Mouse (Mus musculus) hindbrain, embryonic 10.5 days (tissue): ENCODE data around the gene Axin1. TPM values are rescaled to one million over a fixed set of nuclear protein-coding genes. Genes with fewer than 3 reads are reported as not detected.

Experiments used
- DNase-seq: peaks from one replicate; pipeline ENCODE4 v3.0.0-alpha.2; 2017; ENCODE audit warnings: low spot score
- H3K27ac ChIP-seq: fragments of 300-500 bp; sonication (generic); 2 replicates; pipeline ENCODE4 v1.5.1; 2016; ENCODE audit warnings: mild to moderate bottlenecking, moderate library complexity
- H3K27me3 ChIP-seq: fragments of 300-500 bp; sonication (generic); 2 replicates; pipeline ENCODE4 v1.6.1; 2016; ENCODE audit warnings: mild to moderate bottlenecking; ENCODE audit not compliant: poor library complexity, insufficient read depth, severe bottlenecking
- H3K36me3 ChIP-seq: fragments of 300-500 bp; sonication (generic); 2 replicates; pipeline ENCODE4 v1.6.1; 2016; ENCODE audit warnings: mild to moderate bottlenecking, moderate library complexity
- H3K4me1 ChIP-seq: fragments of 300-500 bp; sonication (generic); replicated peaks from 2 replicates; pipeline ENCODE4 v1.6.1; 2016; ENCODE audit warnings: mild to moderate bottlenecking
- H3K4me3 ChIP-seq: fragments of 300-500 bp; sonication (generic); 2 replicates; pipeline ENCODE4 v1.5.1; 2016; ENCODE audit warnings: mild to moderate bottlenecking, moderate library complexity
- H3K9me3 ChIP-seq: fragments of 300-500 bp; sonication (generic); 2 replicates; pipeline ENCODE4 v1.6.1; 2016; ENCODE audit warnings: mild to moderate bottlenecking, moderate library complexity
- WGBS: fragments of 180-500 bp; shearing (Covaris S2); methylation state at CpG from one replicate; pipeline ENCODE4 v1.1.7; 2016; 5-methylcytosine and 5-hydroxymethylcytosine counted together
- polyA plus RNA-seq: library from polyadenylated mRNA; unstranded; fragments of >200 nt; fragmentation: Nextera tagmentation; extraction: Ambion mirVana; gene quantifications from 2 replicates; pipeline ENCODE4 v1.2.1, GENCODE M21; 2016

Axin1 gene
- polyA plus RNA-seq, 1 experiment from 2014 or later, result 9.1 TPM

GRCm38 (mm10) chr17:26125226-26125625, 13.3 kb upstream of the Axin1 start:
- WGBS, result 95% methylated on average over 10 of the region's 10 CpGs
- no peak for DNase-seq
- Histone ChIP-seq H3K4me3 (peak overlapping the region; percentile 16), H3K36me3 (peaks cover 58% of the 10 kb centered on the region), H3K27me3 (no peaks in the 10 kb centered on the region), H3K4me1 (peaks cover 26% of the 10 kb centered on the region), H3K27ac (no peak overlapping the region), H3K9me3 (no peaks in the 10 kb centered on the region)

- Histone ChIP-seq H3K9me3 (no peaks in the 10 kb centered on the region), H3K36me3 (peaks cover 79% of the 10 kb centered on the region), H3K4me1 (peaks cover 6% of the 10 kb centered on the region; the same call in 1 of the 2 replicates), H3K27me3 (no peaks in the 10 kb centered on the region; the same call in 1 of the 2 replicates), H3K27ac (no peak overlapping the region), H3K4me3 (no peak overlapping the region)
- WGBS, result 84% methylated on average over 18 of the region's 18 CpGs
- DNase-seq, result no peak
These were observed 7.3 kb upstream of the Axin1 start for GRCm38 (mm10) chr17:26131062-26131732.

- no peaks in the 10 kb centered on the region; the same call in 1 of the 2 replicates for H3K27me3 ChIP-seq
- no peaks in the 10 kb centered on the region for H3K9me3 ChIP-seq
- no peak for DNase-seq
- no peak overlapping the region for H3K4me3 ChIP-seq
- H3K27ac ChIP-seq, result no peak overlapping the region
- 89% methylated on average over 18 of the region's 18 CpGs for WGBS
- peaks cover 70% of the 10 kb centered on the region for H3K36me3 ChIP-seq
- H3K4me1 ChIP-seq, result peaks cover 6% of the 10 kb centered on the region; the same call in 1 of the 2 replicates
These were observed 6.3 kb upstream of the Axin1 start for GRCm38 (mm10) chr17:26131856-26132853.

- 92% methylated on average over 11 of the region's 11 CpGs for WGBS
- H3K4me1 ChIP-seq, result peaks cover 30% of the 10 kb centered on the region
- H3K9me3 ChIP-seq, result no peaks in the 10 kb centered on the region
- H3K27ac ChIP-seq, result peak overlapping the region; percentile 95
- peaks cover 24% of the 10 kb centered on the region for H3K36me3 ChIP-seq
- 0 out of 2 replicates have a peak overlapping the region, but pooled peaks have one; percentile 96 for H3K4me3 ChIP-seq
- no peaks in the 10 kb centered on the region; the same call in 1 of the 2 replicates for H3K27me3 ChIP-seq
- no peak for DNase-seq
These were observed 1.3 kb upstream of the Axin1 start for GRCm38 (mm10) chr17:26137106-26137750.

- Histone ChIP-seq H3K27ac (peak overlapping the region; percentile 95), H3K36me3 (peaks cover 24% of the 10 kb centered on the region), H3K27me3 (no peaks in the 10 kb centered on the region; the same call in 1 of the 2 replicates), H3K4me1 (peaks cover 30% of the 10 kb centered on the region), H3K9me3 (no peaks in the 10 kb centered on the region), H3K4me3 (peak overlapping the region; percentile 96)
- 76% methylated on average over 2 of the region's 2 CpGs for WGBS
- no peak for DNase-seq
These were observed 747 bp upstream of the Axin1 start for GRCm38 (mm10) chr17:26137751-26138130.

GRCm38 (mm10) chr17:26138901-26139381, 453 bp downstream of the Axin1 start:
- Histone ChIP-seq H3K27me3 (no peaks in the 10 kb centered on the region; the same call in 1 of the 2 replicates), H3K4me3 (peak overlapping the region; percentile 96), H3K4me1 (peaks cover 30% of the 10 kb centered on the region), H3K27ac (peak overlapping the region; percentile 95), H3K9me3 (no peaks in the 10 kb centered on the region), H3K36me3 (peaks cover 27% of the 10 kb centered on the region)
- under 1% methylated on average over 58 of the region's 58 CpGs for WGBS
- DNase-seq, result no peak

- Histone ChIP-seq H3K36me3 (peaks cover 61% of the 10 kb centered on the region), H3K27ac (no peak overlapping the region), H3K9me3 (no peaks in the 10 kb centered on the region), H3K4me3 (no peak overlapping the region), H3K27me3 (no peaks in the 10 kb centered on the region), H3K4me1 (peaks cover 27% of the 10 kb centered on the region)
- DNase-seq, result no peak
- 93% methylated on average over 4 of the region's 4 CpGs for WGBS
These were observed 4.3 kb downstream of the Axin1 start for GRCm38 (mm10) chr17:26142796-26143195.

DNA sequence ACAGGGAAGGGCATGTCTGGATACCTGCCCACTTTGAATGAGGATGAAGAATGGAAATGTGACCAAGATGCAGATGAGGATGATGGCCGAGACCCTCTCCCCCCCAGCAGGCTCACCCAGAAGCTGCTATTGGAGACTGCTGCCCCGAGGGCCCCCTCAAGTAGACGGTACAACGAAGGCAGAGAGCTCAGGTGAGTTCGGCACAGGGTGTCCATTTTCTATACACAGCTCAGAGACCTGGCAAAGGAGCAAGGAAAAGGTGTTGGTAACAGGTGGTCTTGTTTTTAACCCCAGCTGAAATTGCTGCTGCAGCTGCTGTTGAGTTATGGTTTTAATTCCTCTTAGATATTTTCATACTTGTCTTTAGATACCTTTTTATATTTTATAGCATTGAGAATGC, 4.9 kb downstream of the Axin1 start:
- peaks cover 67% of the 10 kb centered on the region for H3K36me3 ChIP-seq
- DNase-seq, result no peak
- H3K4me1 ChIP-seq, result peaks cover 22% of the 10 kb centered on the region
- WGBS, result 95% methylated on average over 5 of the region's 5 CpGs
- no peak overlapping the region for H3K27ac ChIP-seq
- no peaks in the 10 kb centered on the region for H3K27me3 ChIP-seq
- no peaks in the 10 kb centered on the region for H3K9me3 ChIP-seq
- H3K4me3 ChIP-seq, result no peak overlapping the region

DNA sequence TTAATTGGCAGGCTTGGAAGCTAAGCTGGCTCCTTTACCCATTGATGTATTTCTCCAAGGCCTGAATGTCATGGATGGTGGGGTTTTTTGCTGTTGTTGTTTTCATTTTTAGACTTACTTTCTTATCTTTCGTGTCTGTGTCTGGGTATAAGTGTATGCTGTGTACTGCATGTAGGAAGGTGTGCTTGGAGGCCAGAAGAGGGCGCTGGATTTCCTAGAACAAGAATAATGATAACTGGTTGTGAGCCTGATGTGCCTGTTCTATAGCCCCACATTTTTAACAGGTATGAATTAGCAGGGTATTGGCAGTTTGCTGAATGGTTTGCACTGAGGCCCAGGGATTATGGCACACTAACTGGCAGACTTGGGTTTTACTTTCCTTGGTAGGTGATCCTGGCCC, 10.6 kb downstream of the Axin1 start:
- H3K27ac ChIP-seq, result no peak overlapping the region
- H3K4me1 ChIP-seq, result no peaks in the 10 kb centered on the region
- no peaks in the 10 kb centered on the region for H3K27me3 ChIP-seq
- DNase-seq, result no peak
- 83% methylated on average over 2 of the region's 2 CpGs for WGBS
- no peak overlapping the region for H3K4me3 ChIP-seq
- H3K9me3 ChIP-seq, result peaks cover 9% of the 10 kb centered on the region; the same call in 1 of the 2 replicates
- peaks cover 97% of the 10 kb centered on the region for H3K36me3 ChIP-seq

- DNase-seq, result no peak
- peaks cover 87% of the 10 kb centered on the region for H3K36me3 ChIP-seq
- H3K27me3 ChIP-seq, result no peaks in the 10 kb centered on the region
- H3K27ac ChIP-seq, result no peak overlapping the region
- no peaks in the 10 kb centered on the region for H3K4me1 ChIP-seq
- H3K9me3 ChIP-seq, result peaks cover 9% of the 10 kb centered on the region; the same call in 1 of the 2 replicates
- no peak overlapping the region for H3K4me3 ChIP-seq
- WGBS, result 93% methylated on average over 2 of the region's 2 CpGs
These were observed 13.6 kb downstream of the Axin1 start for GRCm38 (mm10) chr17:26151886-26152630.

DNA sequence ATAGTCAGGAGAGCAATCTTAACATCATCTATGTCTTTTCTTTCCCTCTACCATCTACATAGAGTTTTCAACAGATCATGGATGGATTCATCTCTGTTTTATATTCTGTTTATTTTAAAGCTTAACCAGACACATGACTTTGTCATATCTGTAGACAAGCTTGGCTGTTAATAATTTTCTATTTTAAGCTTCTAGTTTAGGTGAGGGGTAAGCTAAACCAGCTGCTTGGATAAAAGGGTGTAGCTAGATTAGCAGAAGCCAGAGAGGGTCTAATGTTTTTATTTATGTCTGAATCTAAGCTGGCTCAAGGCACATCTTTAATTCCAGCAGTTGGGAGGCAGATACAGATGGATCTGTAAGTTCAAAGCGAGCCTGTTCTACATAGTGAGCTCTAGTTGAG, 24.2 kb downstream of the Axin1 start:
- no peaks in the 10 kb centered on the region for H3K9me3 ChIP-seq
- no peaks in the 10 kb centered on the region for H3K27me3 ChIP-seq
- H3K36me3 ChIP-seq, result peaks cover 37% of the 10 kb centered on the region
- 91% methylated on average over 1 of the region's 1 CpGs for WGBS
- H3K4me1 ChIP-seq, result no peaks in the 10 kb centered on the region; the same call in 1 of the 2 replicates
- DNase-seq, result no peak
- no peak overlapping the region for H3K27ac ChIP-seq
- no peak overlapping the region for H3K4me3 ChIP-seq

GRCm38 (mm10) chr17:26168039-26168438, 29.6 kb downstream of the Axin1 start:
- Histone ChIP-seq H3K27me3 (no peaks in the 10 kb centered on the region), H3K4me3 (no peak overlapping the region), H3K4me1 (no peaks in the 10 kb centered on the region; the same call in 1 of the 2 replicates), H3K36me3 (peaks cover 46% of the 10 kb centered on the region), H3K9me3 (no peaks in the 10 kb centered on the region), H3K27ac (no peak overlapping the region)
- 91% methylated on average over 2 of the region's 2 CpGs for WGBS
- no peak for DNase-seq
